Mouse (Mus musculus): ENCODE results near the gene Mfap5. TPM values are rescaled to one million over a fixed set of nuclear protein-coding genes. Genes with fewer than 3 reads are reported as not detected.

Gene Mfap5
- total and polyA plus RNA-seq, 2 experiments, result 0.18 TPM; not detected in 1

DNA sequence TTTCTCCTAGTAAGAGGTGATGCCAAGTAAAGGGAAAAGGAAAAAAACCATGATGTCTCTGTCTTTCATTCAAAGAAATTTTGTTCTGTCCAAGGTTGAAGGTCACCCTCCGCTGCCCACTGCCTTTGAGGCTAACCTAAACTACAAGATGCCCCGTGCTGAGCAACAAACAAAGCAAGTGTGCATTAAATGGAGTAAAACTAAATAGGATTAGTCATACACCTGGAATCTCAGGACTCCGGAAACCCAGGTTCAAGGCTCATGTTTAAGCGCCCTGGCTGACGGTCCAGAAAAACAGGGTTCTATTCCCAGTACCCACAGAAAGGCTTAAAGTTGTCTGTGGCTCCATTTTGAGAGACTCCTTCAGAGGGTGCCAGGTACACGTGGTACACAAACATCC lies 13.2 kb upstream of the Mfap5 start:
- H3K4me1 ChIP-seq (ENCODE audit: control insufficient read depth, insufficient read depth, low read length), result peaks cover 6% of the 10 kb centered on the region; the same call in 1 of the 2 replicates
- H3K9ac ChIP-seq (ENCODE audit: low read depth, low read length), result no peak overlapping the region
- peaks cover 27% of the 10 kb centered on the region for H3K27me3 ChIP-seq (ENCODE audit: control insufficient read depth, insufficient read depth, low read length)
- TF ChIP-seq POLR2A (IDR thresholded peaks at IDR 0.05; ENCODE audit: extremely low read depth, insufficient read depth, low read length) (no peak), CTCF (IDR thresholded peaks at IDR 0.05; ENCODE audit: low read depth, low read length) (no peak)
- DNase-seq (ENCODE audit: extremely low read depth, low read depth, low spot score), result no peak
- no peaks in the 10 kb centered on the region for H3K79me2 ChIP-seq (ENCODE audit: control insufficient read depth, insufficient read depth, low read length)
- WGBS, result 19% methylated on average over 6 of the region's 6 CpGs
- no peak overlapping the region for H3K27ac ChIP-seq (replicated peaks; ENCODE audit: insufficient read depth, low read depth, low read length)
- no peaks in the 10 kb centered on the region for H3K36me3 ChIP-seq (ENCODE audit: control insufficient read depth, insufficient read depth, low read length)
- no peak overlapping the region for H3K4me3 ChIP-seq (ENCODE audit: insufficient read depth, low read depth, low read length)

DNA sequence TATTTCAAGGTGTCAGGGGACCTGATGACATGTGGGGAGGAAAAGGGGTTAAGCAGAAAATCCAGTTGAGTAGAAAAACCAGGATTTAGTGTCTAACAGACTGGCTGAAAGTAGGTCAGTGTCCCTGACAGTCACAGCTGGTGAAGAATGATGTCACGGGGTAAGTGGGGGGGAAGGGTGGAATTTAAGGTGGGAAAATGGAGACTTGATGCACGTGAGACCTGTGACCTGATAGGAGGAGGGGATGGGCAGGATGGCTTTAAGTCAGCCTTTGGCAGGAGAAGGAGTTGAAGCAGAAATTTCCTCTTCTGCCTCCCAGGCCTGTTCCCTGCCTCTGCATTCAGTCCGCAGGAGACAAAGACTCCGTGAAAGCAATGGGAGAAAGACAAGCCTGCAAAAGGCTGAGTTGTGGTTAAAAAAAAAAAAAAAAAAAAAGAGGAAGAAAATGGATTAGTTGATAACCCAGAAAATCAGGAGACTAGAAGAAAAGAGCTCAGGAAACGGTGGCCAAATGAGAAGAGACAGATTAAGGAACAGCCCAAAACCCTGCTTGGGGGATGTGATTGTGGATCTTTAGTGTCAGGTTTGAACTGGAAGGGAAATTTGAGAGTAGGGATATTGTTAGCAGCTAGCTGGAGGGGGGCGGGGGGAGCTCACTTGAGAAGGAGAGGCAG lies 11.7 kb upstream of the Mfap5 start:
- WGBS, result 62% methylated on average over 6 of the region's 6 CpGs
- Histone ChIP-seq H3K9ac (ENCODE audit: low read depth, low read length) (no peak overlapping the region), H3K27ac (replicated peaks; ENCODE audit: insufficient read depth, low read depth, low read length) (no peak overlapping the region), H3K4me3 (ENCODE audit: insufficient read depth, low read depth, low read length) (no peak overlapping the region), H3K36me3 (ENCODE audit: control insufficient read depth, insufficient read depth, low read length) (no peaks in the 10 kb centered on the region), H3K27me3 (ENCODE audit: control insufficient read depth, insufficient read depth, low read length) (peaks cover 21% of the 10 kb centered on the region), H3K79me2 (ENCODE audit: control insufficient read depth, insufficient read depth, low read length) (no peaks in the 10 kb centered on the region), H3K4me1 (ENCODE audit: control insufficient read depth, insufficient read depth, low read length) (peaks cover 6% of the 10 kb centered on the region; the same call in 1 of the 2 replicates)
- TF ChIP-seq POLR2A (IDR thresholded peaks at IDR 0.05; ENCODE audit: extremely low read depth, insufficient read depth, low read length) (no peak), CTCF (IDR thresholded peaks at IDR 0.05; ENCODE audit: low read depth, low read length) (no peak)
- DNase-seq (ENCODE audit: extremely low read depth, low read depth, low spot score), result no peak

DNA sequence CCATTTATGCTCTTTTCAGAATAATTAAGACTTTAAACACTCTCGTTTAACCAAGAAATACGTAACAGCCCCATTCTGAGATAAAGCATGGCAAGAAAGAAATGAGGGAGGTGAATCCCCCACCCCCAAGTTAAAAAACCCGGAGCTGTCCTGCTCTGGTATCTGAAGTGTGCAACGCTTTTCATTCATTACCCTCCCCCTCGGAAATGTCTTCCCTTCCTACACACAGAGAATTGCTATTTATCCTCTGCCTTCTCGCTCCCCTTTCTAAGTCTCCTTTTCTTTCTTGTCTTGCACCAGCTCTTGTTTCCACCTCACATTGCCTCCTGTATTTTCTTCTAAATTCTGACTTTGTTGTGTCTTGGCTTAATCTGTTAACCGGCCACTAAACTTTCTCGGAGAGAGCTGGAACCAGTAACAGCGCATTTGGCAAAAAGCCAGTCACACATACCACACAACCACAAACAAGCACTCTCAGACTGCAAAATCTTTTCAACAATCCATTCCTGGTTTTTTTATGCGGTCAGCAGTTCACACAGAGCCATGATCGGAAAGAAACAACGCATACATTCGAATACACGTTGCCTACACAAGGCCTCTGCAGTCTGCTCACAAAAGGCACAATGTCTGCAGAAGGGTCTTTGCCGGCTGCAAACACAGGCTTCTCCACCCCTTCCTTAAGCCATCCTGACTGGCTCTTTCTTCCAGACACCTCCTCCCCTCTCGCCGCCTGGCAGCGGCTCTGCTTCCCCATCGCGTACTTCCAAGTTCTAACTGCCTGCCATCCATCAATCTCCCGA lies 10.4 kb upstream of the Mfap5 start:
- DNase-seq (ENCODE audit: extremely low read depth, low read depth, low spot score), result no peak
- H3K4me1 ChIP-seq (ENCODE audit: control insufficient read depth, insufficient read depth, low read length), result peaks cover 6% of the 10 kb centered on the region; the same call in 1 of the 2 replicates
- peaks cover 18% of the 10 kb centered on the region for H3K27me3 ChIP-seq (ENCODE audit: control insufficient read depth, insufficient read depth, low read length)
- no peaks in the 10 kb centered on the region for H3K36me3 ChIP-seq (ENCODE audit: control insufficient read depth, insufficient read depth, low read length)
- no peak overlapping the region for H3K4me3 ChIP-seq (ENCODE audit: insufficient read depth, low read depth, low read length)
- H3K9ac ChIP-seq (ENCODE audit: low read depth, low read length), result no peak overlapping the region
- no peak for TF ChIP-seq CTCF (IDR thresholded peaks at IDR 0.05; ENCODE audit: low read depth, low read length)
- no peak for TF ChIP-seq POLR2A (IDR thresholded peaks at IDR 0.05; ENCODE audit: extremely low read depth, insufficient read depth, low read length)
- no peak overlapping the region for H3K27ac ChIP-seq (replicated peaks; ENCODE audit: insufficient read depth, low read depth, low read length)
- H3K79me2 ChIP-seq (ENCODE audit: control insufficient read depth, insufficient read depth, low read length), result no peaks in the 10 kb centered on the region
- WGBS, result 25% methylated on average over 21 of the region's 21 CpGs

DNA sequence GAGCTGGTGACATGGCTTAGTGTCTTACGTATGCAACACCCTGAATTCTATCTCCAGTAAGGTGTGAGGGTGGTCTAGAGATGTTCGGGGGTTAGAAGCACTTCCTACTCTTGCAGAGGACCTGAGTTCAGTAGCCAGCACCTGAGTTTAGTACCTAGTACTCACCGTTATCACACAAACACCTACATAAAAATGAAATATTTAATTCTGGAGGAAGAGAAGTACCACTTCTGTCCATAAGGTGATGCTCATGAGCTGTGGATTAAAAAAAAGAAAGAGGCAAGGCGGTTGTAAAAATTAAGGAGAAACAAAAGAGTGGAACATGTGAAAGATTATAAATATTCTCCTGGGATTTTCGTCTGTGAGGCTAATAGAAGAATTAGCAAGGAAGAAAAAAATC lies 9.1 kb upstream of the Mfap5 start:
- no peak for DNase-seq (ENCODE audit: extremely low read depth, low read depth, low spot score)
- Histone ChIP-seq H3K9ac (ENCODE audit: low read depth, low read length) (no peak overlapping the region), H3K4me1 (ENCODE audit: control insufficient read depth, insufficient read depth, low read length) (peaks cover 5% of the 10 kb centered on the region; the same call in 1 of the 2 replicates), H3K4me3 (ENCODE audit: insufficient read depth, low read depth, low read length) (no peak overlapping the region), H3K79me2 (ENCODE audit: control insufficient read depth, insufficient read depth, low read length) (no peaks in the 10 kb centered on the region), H3K36me3 (ENCODE audit: control insufficient read depth, insufficient read depth, low read length) (no peaks in the 10 kb centered on the region), H3K27me3 (ENCODE audit: control insufficient read depth, insufficient read depth, low read length) (peaks cover 16% of the 10 kb centered on the region), H3K27ac (replicated peaks; ENCODE audit: insufficient read depth, low read depth, low read length) (no peak overlapping the region)
- 31% methylated on average over 5 of the region's 5 CpGs for WGBS
- peak; percentile 34 for TF ChIP-seq CTCF (IDR thresholded peaks at IDR 0.05; ENCODE audit: low read depth, low read length)
- no peak for TF ChIP-seq POLR2A (IDR thresholded peaks at IDR 0.05; ENCODE audit: extremely low read depth, insufficient read depth, low read length)

DNA sequence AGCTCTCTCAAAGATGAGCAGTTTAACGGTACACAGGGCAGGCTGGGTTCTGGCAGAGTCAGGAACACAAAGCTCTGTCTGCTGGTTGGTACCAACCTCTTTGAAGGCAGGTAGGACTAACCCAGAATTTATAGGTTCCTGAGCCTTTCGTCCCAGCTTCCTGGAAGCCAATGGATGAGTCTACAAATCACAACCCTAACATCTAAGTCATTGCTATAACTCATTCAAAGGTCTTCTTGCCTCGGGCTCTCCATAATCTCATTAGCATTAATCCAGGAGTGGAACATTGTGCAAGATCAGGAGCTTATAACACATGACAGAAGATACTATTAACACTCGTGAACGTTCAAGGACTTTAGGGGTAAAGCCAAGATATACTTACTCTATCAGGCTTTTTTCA lies 7.0 kb upstream of the Mfap5 start, which contains the start of gene Rimklb:
Rimklb (minus strand) TSS at position 101 of the 400 bp plus-strand sequence.
- Histone ChIP-seq H3K9ac (ENCODE audit: low read depth, low read length) (no peak within 1 kb of the TSS), H3K27ac (replicated peaks; ENCODE audit: insufficient read depth, low read depth, low read length) (no peak within 1 kb of the TSS), H3K27me3 (ENCODE audit: control insufficient read depth, insufficient read depth, low read length) (peaks cover 8% of the 10 kb centered on the region), H3K79me2 (ENCODE audit: control insufficient read depth, insufficient read depth, low read length) (no peaks in the 10 kb centered on the region), H3K36me3 (ENCODE audit: control insufficient read depth, insufficient read depth, low read length) (no peaks in the 10 kb centered on the region), H3K4me3 (ENCODE audit: insufficient read depth, low read depth, low read length) (no peak within 1 kb of the TSS), H3K4me1 (ENCODE audit: control insufficient read depth, insufficient read depth, low read length) (no peaks in the 10 kb centered on the region)
- DNase-seq (ENCODE audit: extremely low read depth, low read depth, low spot score), result no peak
- TF ChIP-seq CTCF (IDR thresholded peaks at IDR 0.05; ENCODE audit: low read depth, low read length), result no peak
- no peak for TF ChIP-seq POLR2A (IDR thresholded peaks at IDR 0.05; ENCODE audit: extremely low read depth, insufficient read depth, low read length)
- whole genome bisulfite sequencing, result 74% methylated on average over 5 of the region's 5 CpGs

Measured in liver, adult 2 months (tissue).